Mouse (Mus musculus): Measurements from ENCODE around the gene Gm20869.
"Not testable (repeated sequence)": the region's sequence is repeated elsewhere in the genome, so short reads cannot be mapped to it uniquely, and the experiment has no call there.

Gene Gm20869

GRCm38 (mm10) chrY:71469149-71469548, at the start of gene Gm20869:
Gene Gm20869, plus strand, starts transcription at chrY:71469449.
- DNase-seq: not testable (repeated sequence)
